13 mouse cellular contexts compared by ENCODE assay signal in genomic region chr6:92004137-92004805, GRCm38 (mm10). TPM values are rescaled to one million over a fixed set of nuclear protein-coding genes. Genes with fewer than 3 reads are reported as not detected.
DNase-seq lines count a peak whose midpoint lies in the region; ATAC-seq and TF ChIP-seq lines count a peak whose summit lies in the region.
"Had no signal": no experiment of that assay in that cellular context is flagged by ENCODE, and none has a peak within 500 bp of the region (broad histone marks: within the 10 kb centered on the region; RNA-seq: fewer than 3 reads in every experiment).

No protein-coding gene starts in this region.

- ATAC-seq in forebrain, embryonic 12.5 days (ENCODE audit: low FRiP score), result peak; percentile 88
- ATAC-seq in hindbrain, postnatal 0 days, result no peak
- peak; percentile 46; the same call in 1 of the 2 replicates for ATAC-seq in neural tube, embryonic 14.5 days (ENCODE audit: low read depth)
- no peak for ATAC-seq in frontal cortex, adult (ENCODE audit: low TSS enrichment)

- H3K4me1 ChIP-seq in forebrain, embryonic 12.5 days, result peaks cover 31% of the 10 kb centered on the region
- H3K4me1 ChIP-seq in hindbrain, postnatal 0 days (ENCODE audit: insufficient read depth, low read length), result peaks cover 20% of the 10 kb centered on the region
- H3K4me1 ChIP-seq in neural tube, embryonic 14.5 days (ENCODE audit: control insufficient read depth, insufficient read depth, low read length), result no peaks in the 10 kb centered on the region

- no peak overlapping the region for H3K4me3 ChIP-seq in forebrain, embryonic 12.5 days (replicated peaks)
- no peak overlapping the region for H3K4me3 ChIP-seq in hindbrain, postnatal 0 days (ENCODE audit: low read length)
- H3K4me3 ChIP-seq in neural tube, embryonic 14.5 days (ENCODE audit: low read depth, low read length), result no peak overlapping the region
- H3K4me3 ChIP-seq: heart, adult 2 months; myocyte had no signal

- no peak overlapping the region for H3K9ac ChIP-seq in forebrain, embryonic 12.5 days
- no peak overlapping the region for H3K9ac ChIP-seq in hindbrain, postnatal 0 days (replicated peaks; ENCODE audit: low read length)
- H3K9ac ChIP-seq in neural tube, embryonic 14.5 days (replicated peaks; ENCODE audit: low read depth, low read length), result no peak overlapping the region

- peak overlapping the region; percentile 74 for H3K27ac ChIP-seq in forebrain, embryonic 12.5 days
- H3K27ac ChIP-seq in hindbrain, postnatal 0 days, result no peak overlapping the region
- H3K27ac ChIP-seq in neural tube, embryonic 14.5 days (ENCODE audit: low read depth, low read length), result no peak overlapping the region
- H3K27ac ChIP-seq: heart, adult 2 months had no signal

- H3K36me3 ChIP-seq in forebrain, embryonic 12.5 days (replicated peaks), result no peaks in the 10 kb centered on the region
- H3K36me3 ChIP-seq in hindbrain, postnatal 0 days (ENCODE audit: insufficient read depth, low read length), result no peaks in the 10 kb centered on the region
- no peaks in the 10 kb centered on the region for H3K36me3 ChIP-seq in neural tube, embryonic 14.5 days (ENCODE audit: control insufficient read depth, insufficient read depth, low read length)

- WGBS in forebrain, embryonic 12.5 days, result 12% methylated on average over 6 of the region's 6 CpGs
- WGBS in hindbrain, postnatal 0 days, result 21% methylated on average over 6 of the region's 6 CpGs
- WGBS in neural tube, embryonic 14.5 days, result 13% methylated on average over 6 of the region's 6 CpGs

- DNase-seq in cerebellum, postnatal 10 days, result peak; percentile 31 to 38
- no peak for DNase-seq in cerebellum, adult 8-10 months
- peak; percentile 25 for DNase-seq in hindbrain, postnatal 0 days (ENCODE audit: low spot score)
- DNase-seq in liver, result no peak
- no peak for DNase-seq in cerebellum, adult 18-20 months
- DNase-seq: adrenal gland, postnatal 10 days; cerebellum, adult 9-10 months; heart, adult 2 months; kidney, postnatal 4 days had no signal

- H3K9me3 ChIP-seq in forebrain, embryonic 12.5 days, result no peaks in the 10 kb centered on the region
- no peaks in the 10 kb centered on the region for H3K9me3 ChIP-seq in hindbrain, postnatal 0 days (ENCODE audit: low read length)
- no peaks in the 10 kb centered on the region for H3K9me3 ChIP-seq in neural tube, embryonic 14.5 days (ENCODE audit: control insufficient read depth, low read length)

- H3K27me3 ChIP-seq in forebrain, embryonic 12.5 days, result peaks cover 53% of the 10 kb centered on the region
- H3K27me3 ChIP-seq in hindbrain, postnatal 0 days (ENCODE audit: insufficient read depth, low read length), result no peaks in the 10 kb centered on the region
- no peaks in the 10 kb centered on the region for H3K27me3 ChIP-seq in neural tube, embryonic 14.5 days (ENCODE audit: control insufficient read depth, insufficient read depth, low read length)

- no peak overlapping the region for H3K4me2 ChIP-seq in forebrain, embryonic 12.5 days
- H3K4me2 ChIP-seq in hindbrain, postnatal 0 days (ENCODE audit: low read depth, low read length), result no peak overlapping the region
- no peak overlapping the region for H3K4me2 ChIP-seq in neural tube, embryonic 14.5 days (ENCODE audit: low read depth, low read length)

- no peak for TF ChIP-seq CTCF in hindbrain, postnatal 0 days (IDR thresholded peaks at IDR 0.05; ENCODE audit: low read depth)

RNA-seq across cellular contexts. Expression of gene Fgd5, which starts 25.6 kb away (rescaled TPM):
- 7.6 and 12.7 TPM in 2 replicates for polyA plus RNA-seq in forebrain, embryonic 12.5 days (2016; fragmentation: Nextera tagmentation; extraction: Ambion mirVana)
- 17.6 and 17.7 TPM in 2 replicates for total RNA-seq in hindbrain, postnatal 0 days (2014; rRNA removed)
- 9.1 and 9.4 TPM in 2 replicates for polyA plus RNA-seq in hindbrain, postnatal 0 days (2015; fragmentation: Nextera tagmentation; extraction: Ambion mirVana)
- 17.2 and 19.0 TPM in 2 replicates for polyA plus RNA-seq in neural tube, embryonic 14.5 days (2014; fragmentation: Nextera tagmentation; extraction: Ambion mirVana)
- polyA plus RNA-seq: myocyte had no signal

Comparison
In these comparisons a context has a peak if more than half of its experiments do, and no peak if none do; other contexts are left out.
1. DNase-seq: peak in cerebellum, postnatal 10 days (2 of 2) and hindbrain, postnatal 0 days (single experiment); none in cerebellum, adult 8-10 months (single experiment), liver (single experiment) and cerebellum, adult 18-20 months (0 of 2).
2. ATAC-seq: peak in forebrain, embryonic 12.5 days (single experiment) and neural tube, embryonic 14.5 days (single experiment); none in hindbrain, postnatal 0 days (single experiment) and frontal cortex, adult (single experiment).